Mouse (Mus musculus) macrophage (primary cell): Measurements from ENCODE around the gene 1700020N01Rik. TPM values are rescaled to one million over a fixed set of nuclear protein-coding genes. Genes with fewer than 3 reads are reported as not detected.

Experiments
- H3K27ac ChIP-seq: fragments of 350-480 bp; formaldehyde crosslinking; 2 replicates; pipeline ENCODE4 v1.9.0; 2021
- H3K36me3 ChIP-seq: fragments of 350-480 bp; formaldehyde crosslinking; 2 replicates; pipeline ENCODE4 v1.9.0; 2021; ENCODE audit errors: inconsistent target
- H3K4me3 ChIP-seq: fragments of 350-480 bp; formaldehyde crosslinking; 2 replicates; pipeline ENCODE4 v1.9.0; 2021; ENCODE audit errors: inconsistent target
- H3K79me2 ChIP-seq: fragments of 350-480 bp; formaldehyde crosslinking; 2 replicates; pipeline ENCODE4 v1.9.0; 2021; ENCODE audit errors: inconsistent target
- WGBS: methylation state at CpG from one replicate; pipeline ENCODE4 v1.1.7; 2026; ENCODE audit warnings: inconsistent platforms; ENCODE audit not compliant: missing documents; 5-methylcytosine and 5-hydroxymethylcytosine counted together
- polyA plus RNA-seq: library from polyadenylated mRNA; stranded (reverse); fragments of 250-400 nt; gene quantifications from 3 replicates; pipeline ENCODE4 v1.2.4, GENCODE M21; 2018; ENCODE audit warnings: inconsistent platforms

1700020N01Rik gene
- polyA plus RNA-seq, 1 experiment from 2014 or later, result not detected

- no peak overlapping the region for H3K4me3 ChIP-seq
- H3K27ac ChIP-seq, result no peak overlapping the region
- 79% methylated on average over 4 of the region's 4 CpGs for WGBS
- no peaks in the 10 kb centered on the region for H3K36me3 ChIP-seq
- H3K79me2 ChIP-seq, result no peaks in the 10 kb centered on the region
Observed at GRCm38 (mm10) chr10:21573713-21574112, 19.2 kb upstream of the 1700020N01Rik start.

GRCm38 (mm10) chr10:21575806-21576378, 17.1 kb upstream of the 1700020N01Rik start:
- WGBS, result 96% methylated on average over 11 of the region's 11 CpGs
- Histone ChIP-seq H3K27ac (no peak overlapping the region), H3K79me2 (no peaks in the 10 kb centered on the region), H3K36me3 (no peaks in the 10 kb centered on the region), H3K4me3 (no peak overlapping the region)

GRCm38 (mm10) chr10:21577798-21578197, 15.1 kb upstream of the 1700020N01Rik start:
- 88% methylated on average over 2 of the region's 6 CpGs for WGBS

GRCm38 (mm10) chr10:21581546-21581945, 11.4 kb upstream of the 1700020N01Rik start:
- H3K36me3 ChIP-seq, result no peaks in the 10 kb centered on the region
- H3K27ac ChIP-seq, result no peak overlapping the region
- 86% methylated on average over 1 of the region's 1 CpGs for WGBS
- H3K79me2 ChIP-seq, result no peaks in the 10 kb centered on the region
- no peak overlapping the region for H3K4me3 ChIP-seq

More at GRCm38 (mm10) chr10:21577798-21578197, 15.1 kb upstream of the 1700020N01Rik start:
- no peaks in the 10 kb centered on the region for H3K36me3 ChIP-seq
- no peaks in the 10 kb centered on the region for H3K79me2 ChIP-seq
- H3K4me3 ChIP-seq, result no peak overlapping the region
- H3K27ac ChIP-seq, result no peak overlapping the region

GRCm38 (mm10) chr10:21587041-21587440, 5.9 kb upstream of the 1700020N01Rik start:
- Histone ChIP-seq H3K79me2 (no peaks in the 10 kb centered on the region), H3K27ac (no peak overlapping the region), H3K4me3 (no peak overlapping the region), H3K36me3 (no peaks in the 10 kb centered on the region)
- WGBS, result 92% methylated on average over 2 of the region's 2 CpGs

- no peak overlapping the region for H3K4me3 ChIP-seq
- H3K27ac ChIP-seq, result no peak overlapping the region
- no peaks in the 10 kb centered on the region for H3K36me3 ChIP-seq
- 92% methylated on average over 4 of the region's 4 CpGs for WGBS
- no peaks in the 10 kb centered on the region for H3K79me2 ChIP-seq
Observed at GRCm38 (mm10) chr10:21588007-21588852, 4.7 kb upstream of the 1700020N01Rik start.

GRCm38 (mm10) chr10:21600931-21601330, 8.0 kb downstream of the 1700020N01Rik start:
- no peak overlapping the region for H3K4me3 ChIP-seq
- no peaks in the 10 kb centered on the region for H3K79me2 ChIP-seq
- no peak overlapping the region for H3K27ac ChIP-seq
- 53% methylated on average over 5 of the region's 5 CpGs for WGBS
- no peaks in the 10 kb centered on the region for H3K36me3 ChIP-seq

GRCm38 (mm10) chr10:21604476-21604875, 11.5 kb downstream of the 1700020N01Rik start:
- WGBS, result 92% methylated on average over 8 of the region's 8 CpGs
- no peaks in the 10 kb centered on the region for H3K79me2 ChIP-seq
- peak overlapping the region; percentile 81 for H3K27ac ChIP-seq

GRCm38 (mm10) chr10:21605011-21605571, 12.1 kb downstream of the 1700020N01Rik start:
- Histone ChIP-seq H3K27ac (peak overlapping the region; percentile 81), H3K4me3 (no peak overlapping the region), H3K79me2 (no peaks in the 10 kb centered on the region), H3K36me3 (no peaks in the 10 kb centered on the region)
- 17% methylated on average over 4 of the region's 4 CpGs for WGBS

More at GRCm38 (mm10) chr10:21604476-21604875, 11.5 kb downstream of the 1700020N01Rik start:
- Histone ChIP-seq H3K36me3 (no peaks in the 10 kb centered on the region), H3K4me3 (no peak overlapping the region)

- no peaks in the 10 kb centered on the region for H3K36me3 ChIP-seq
- 94% methylated on average over 5 of the region's 5 CpGs for WGBS
- no peaks in the 10 kb centered on the region for H3K79me2 ChIP-seq
- H3K4me3 ChIP-seq, result no peak overlapping the region
- H3K27ac ChIP-seq, result peak overlapping the region; percentile 81
Observed at GRCm38 (mm10) chr10:21605601-21606000, 12.7 kb downstream of the 1700020N01Rik start.

- no peaks in the 10 kb centered on the region for H3K79me2 ChIP-seq
- 78% methylated on average over 5 of the region's 5 CpGs for WGBS
- H3K36me3 ChIP-seq, result no peaks in the 10 kb centered on the region
- no peak overlapping the region for H3K4me3 ChIP-seq
- H3K27ac ChIP-seq, result no peak overlapping the region
Observed at GRCm38 (mm10) chr10:21606931-21607330, 14.0 kb downstream of the 1700020N01Rik start.

- WGBS, result 4% methylated on average over 2 of the region's 2 CpGs
- Histone ChIP-seq H3K36me3 (no peaks in the 10 kb centered on the region), H3K79me2 (no peaks in the 10 kb centered on the region), H3K27ac (peak overlapping the region; percentile 67), H3K4me3 (no peak overlapping the region)
Observed at GRCm38 (mm10) chr10:21609583-21609982, 16.6 kb downstream of the 1700020N01Rik start.

GRCm38 (mm10) chr10:21613021-21613860, 20.3 kb downstream of the 1700020N01Rik start:
- Histone ChIP-seq H3K4me3 (no peak overlapping the region), H3K36me3 (no peaks in the 10 kb centered on the region), H3K79me2 (no peaks in the 10 kb centered on the region), H3K27ac (no peak overlapping the region)
- WGBS, result 70% methylated on average over 4 of the region's 4 CpGs

- H3K27ac ChIP-seq, result no peak overlapping the region
- no peak overlapping the region for H3K4me3 ChIP-seq
- no peaks in the 10 kb centered on the region for H3K36me3 ChIP-seq
- 100% methylated on average over 1 of the region's 1 CpGs for WGBS
- H3K79me2 ChIP-seq, result no peaks in the 10 kb centered on the region
Observed at GRCm38 (mm10) chr10:21614520-21614919, 21.6 kb downstream of the 1700020N01Rik start.
